Mouse (Mus musculus) hindbrain, embryonic 11.5 days (tissue): Measurements from ENCODE around the gene Tent2. TPM values are rescaled to one million over a fixed set of nuclear protein-coding genes. Genes with fewer than 3 reads are reported as not detected.

ENCODE experiments used
- ATAC-seq: fragments of 200-750 bp; cut with Nextera tagmentation; 2 replicates; pipeline ENCODE4 v1.8.0; 2017; ENCODE audit warnings: mild to moderate bottlenecking, moderate TSS enrichment, moderate library complexity; ENCODE audit not compliant: low FRiP score
- DNase-seq: peaks from one replicate; pipeline ENCODE4 v3.0.0-alpha.2; 2015; ENCODE audit warnings: low spot score
- H3K27ac ChIP-seq: fragments of 300-500 bp; sonication (generic); 2 replicates; pipeline ENCODE4 v1.5.1; 2014; ENCODE audit warnings: mild to moderate bottlenecking, low read depth, low read length
- H3K27me3 ChIP-seq: fragments of 300-500 bp; sonication (generic); 2 replicates; pipeline ENCODE4 v1.6.1; 2014; ENCODE audit warnings: mild to moderate bottlenecking, low read length, moderate library complexity, mixed read lengths; ENCODE audit not compliant: control insufficient read depth, insufficient read depth
- H3K36me3 ChIP-seq: fragments of 300-500 bp; sonication (generic); 2 replicates; pipeline ENCODE4 v1.6.1; 2014; ENCODE audit warnings: mild to moderate bottlenecking, low read length, moderate library complexity, mixed read lengths; ENCODE audit not compliant: control insufficient read depth, insufficient read depth
- H3K4me1 ChIP-seq: fragments of 300-500 bp; sonication (generic); replicated peaks from 2 replicates; pipeline ENCODE4 v1.6.1; 2014; ENCODE audit warnings: low read length, mixed read lengths; ENCODE audit not compliant: control insufficient read depth, insufficient read depth
- H3K4me2 ChIP-seq: fragments of 300-500 bp; sonication (generic); replicated peaks from 2 replicates; pipeline ENCODE4 v1.6.1; 2014; ENCODE audit warnings: mild to moderate bottlenecking, low read depth, low read length
- H3K4me3 ChIP-seq: fragments of 300-500 bp; sonication (generic); 2 replicates; pipeline ENCODE4 v1.5.1; 2014; ENCODE audit warnings: low read depth, low read length
- H3K9ac ChIP-seq: fragments of 300-500 bp; sonication (generic); 2 replicates; pipeline ENCODE4 v1.6.1; 2014; ENCODE audit warnings: low read depth, low read length
- H3K9me3 ChIP-seq: fragments of 300-500 bp; sonication (generic); 2 replicates; pipeline ENCODE4 v1.6.1; 2016; ENCODE audit warnings: low read length; ENCODE audit not compliant: control insufficient read depth
- WGBS: fragments of 180-500 bp; shearing (Covaris S2); extraction: QIAGEN DNeasy Blood & Tissue Kit; methylation state at CpG from one replicate; pipeline ENCODE4 v1.1.7; 2014; 5-methylcytosine and 5-hydroxymethylcytosine counted together
- polyA plus RNA-seq: library from polyadenylated mRNA; unstranded; fragments of >200 nt; fragmentation: Nextera tagmentation; extraction: Ambion mirVana; gene quantifications from 2 replicates; pipeline ENCODE4 v1.2.1, GENCODE M21; 2014

The Tent2 gene
- polyA plus RNA-seq, 1 experiment from 2014 or later, result 81.0 TPM

DNA sequence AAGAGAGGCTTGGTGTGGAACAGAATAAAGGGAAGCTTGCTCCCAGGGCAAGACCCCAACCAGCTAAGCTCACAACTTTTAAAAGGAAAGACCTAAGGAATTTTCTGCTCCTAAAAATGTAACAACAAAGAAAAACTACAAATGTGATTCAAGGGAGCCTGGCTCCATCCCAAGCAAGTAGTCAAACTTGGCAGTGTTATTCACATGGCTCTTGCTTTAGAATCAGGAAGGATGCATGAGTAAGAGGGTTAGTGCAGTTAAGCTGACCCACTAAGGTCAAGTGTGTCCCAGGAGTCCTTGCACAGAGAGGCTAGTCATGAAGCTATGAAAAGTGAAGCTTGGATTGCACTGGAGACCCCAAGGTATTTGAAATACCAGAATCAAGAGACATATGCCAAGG, 29.7 kb downstream of the Tent2 start:
- Histone ChIP-seq H3K4me3 (no peak overlapping the region), H3K9ac (no peak overlapping the region), H3K9me3 (no peaks in the 10 kb centered on the region), H3K36me3 (peaks cover 7% of the 10 kb centered on the region; the same call in 1 of the 2 replicates), H3K4me2 (no peak overlapping the region), H3K27me3 (no peaks in the 10 kb centered on the region), H3K27ac (no peak overlapping the region), H3K4me1 (no peaks in the 10 kb centered on the region)
- DNase-seq, result no peak
- ATAC-seq, result no peak

DNA sequence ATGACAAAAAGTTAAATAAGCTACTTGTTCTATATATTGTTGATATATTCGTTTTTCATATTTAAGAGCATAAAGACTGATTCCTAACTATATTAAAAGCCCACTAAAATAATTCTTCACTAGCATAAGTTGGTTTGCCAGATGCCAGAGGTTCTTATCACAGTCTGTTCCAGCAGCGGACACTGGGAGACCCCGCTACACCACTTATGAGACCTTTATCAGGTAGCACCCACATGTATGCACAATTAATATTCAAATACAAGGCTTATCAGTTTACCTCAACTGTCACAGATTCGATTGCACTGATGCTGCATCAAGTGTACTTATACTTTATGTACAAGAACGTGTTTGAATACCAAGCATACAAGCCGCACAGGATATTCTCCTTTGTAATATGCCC, 33.9 kb downstream of the Tent2 start:
- DNase-seq (no peak), ATAC-seq (no peak)
- no peaks in the 10 kb centered on the region for H3K27me3 ChIP-seq
- H3K9ac ChIP-seq, result no peak overlapping the region
- H3K9me3 ChIP-seq, result no peaks in the 10 kb centered on the region
- H3K4me1 ChIP-seq, result no peaks in the 10 kb centered on the region
- WGBS, result 94% methylated on average over 6 of the region's 6 CpGs
- H3K4me2 ChIP-seq, result no peak overlapping the region
- H3K4me3 ChIP-seq, result no peak overlapping the region
- no peak overlapping the region for H3K27ac ChIP-seq
- H3K36me3 ChIP-seq, result peaks cover 3% of the 10 kb centered on the region; the same call in 1 of the 2 replicates

DNA sequence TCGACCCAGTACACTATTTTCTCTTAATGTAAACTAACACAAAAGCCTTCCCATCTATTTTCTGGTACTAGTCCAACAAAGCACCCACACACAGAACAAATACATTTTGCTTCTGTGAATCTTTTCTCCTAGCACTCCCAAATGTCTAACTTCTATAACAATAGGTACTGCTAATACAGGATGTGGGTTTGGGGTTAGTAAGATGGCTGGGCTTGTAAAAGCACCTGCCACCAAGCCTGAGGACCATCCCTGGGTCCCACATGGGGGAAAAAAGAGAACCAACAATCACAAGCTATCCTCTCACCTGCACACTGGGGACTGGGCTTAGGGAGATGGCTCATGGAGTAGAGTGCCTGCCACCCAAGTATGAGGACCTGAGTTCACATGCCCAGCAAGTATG, 38.9 kb downstream of the Tent2 start:
- WGBS, result 97% methylated on average over 1 of the region's 1 CpGs
- H3K27me3 ChIP-seq, result no peaks in the 10 kb centered on the region
- no peak overlapping the region for H3K4me3 ChIP-seq
- no peak overlapping the region for H3K9ac ChIP-seq
- no peak overlapping the region for H3K4me2 ChIP-seq
- no peaks in the 10 kb centered on the region for H3K9me3 ChIP-seq
- no peak for DNase-seq
- H3K27ac ChIP-seq, result no peak overlapping the region
- ATAC-seq, result no peak
- no peaks in the 10 kb centered on the region for H3K36me3 ChIP-seq
- no peaks in the 10 kb centered on the region for H3K4me1 ChIP-seq

DNA sequence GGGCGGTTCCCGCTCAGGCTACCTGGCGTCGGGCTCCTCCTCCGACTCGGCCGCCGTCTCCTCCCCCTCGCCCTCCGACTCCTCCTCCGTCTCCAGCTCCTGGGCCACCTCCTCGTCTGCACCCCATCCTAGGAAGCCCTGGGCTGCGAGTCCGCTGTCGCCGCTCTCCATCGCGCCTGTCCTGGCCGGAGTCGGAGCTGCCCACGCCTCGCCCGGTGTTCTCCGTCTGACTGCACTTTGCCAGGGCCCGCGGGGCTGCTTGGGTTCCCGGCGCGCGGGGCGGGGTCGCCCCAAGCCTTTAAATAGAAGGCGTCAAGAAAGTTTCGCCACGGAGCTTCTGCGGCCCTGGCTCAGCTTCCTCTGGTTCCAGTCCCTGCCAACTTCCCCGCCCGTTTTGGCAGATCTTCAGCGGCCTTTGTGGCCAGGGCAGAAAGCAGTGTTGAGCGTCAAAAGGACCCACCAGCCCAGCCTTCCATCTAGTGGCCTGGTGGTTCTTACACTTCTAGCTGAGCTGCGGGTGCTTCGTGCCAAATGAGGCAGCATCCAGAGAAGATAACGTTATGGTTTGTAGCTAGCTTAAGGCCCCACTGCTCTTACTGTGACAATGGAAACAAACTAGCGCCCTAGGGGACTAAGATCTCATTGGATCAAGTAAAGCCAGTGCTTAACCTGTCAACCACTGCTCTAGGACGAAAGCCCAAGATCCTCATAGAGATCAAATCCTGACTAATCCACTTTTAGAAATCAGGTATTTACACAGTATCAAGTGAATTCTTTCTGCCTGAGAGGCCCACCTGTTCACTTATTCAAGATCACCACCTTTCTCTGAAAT, 47.6 kb downstream of the Tent2 start, which contains the start of gene Cmya5:
TSS of gene Cmya5 (minus strand) at position 389 of the 832 bp plus-strand sequence.
- H3K4me3 ChIP-seq, result peak within 1 kb of the TSS; percentile 38
- no peaks in the 10 kb centered on the region for H3K36me3 ChIP-seq
- H3K27me3 ChIP-seq, result no peaks in the 10 kb centered on the region
- DNase-seq (peak; percentile 58), ATAC-seq (peak; percentile 86)
- no peaks in the 10 kb centered on the region for H3K4me1 ChIP-seq
- H3K9ac ChIP-seq, result peak within 1 kb of the TSS; percentile 55
- H3K27ac ChIP-seq, result no peak within 1 kb of the TSS
- peak within 1 kb of the TSS; percentile 92 for H3K4me2 ChIP-seq
- WGBS, result 2% methylated on average over 41 of the region's 45 CpGs
- H3K9me3 ChIP-seq, result no peaks in the 10 kb centered on the region

DNA sequence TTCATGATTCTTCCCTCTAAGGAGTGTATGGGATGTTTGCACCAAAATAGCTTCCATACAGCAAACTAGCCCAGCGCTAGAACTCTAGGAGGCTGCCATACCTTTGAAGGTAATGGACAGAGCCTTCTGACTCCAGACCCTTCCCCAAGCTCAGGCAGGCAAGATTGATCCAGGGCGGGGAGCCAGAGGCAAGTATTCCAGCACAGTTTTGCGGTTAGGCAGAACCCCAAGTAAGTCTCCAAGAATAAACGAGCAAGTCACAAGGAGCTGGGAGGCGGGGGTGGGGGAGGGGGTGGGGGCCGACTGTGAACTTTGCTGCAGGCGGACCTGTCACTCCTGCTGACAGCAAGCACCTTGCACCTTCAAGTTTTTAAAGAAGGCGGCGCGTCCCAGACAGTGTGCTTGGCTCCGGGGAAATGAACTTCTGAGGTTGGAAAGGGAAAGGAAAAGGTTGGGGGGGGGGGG, 48.3 kb downstream of the Tent2 start:
- DNase-seq, result no peak
- no peak overlapping the region for H3K9ac ChIP-seq
- H3K27me3 ChIP-seq, result no peaks in the 10 kb centered on the region

DNA sequence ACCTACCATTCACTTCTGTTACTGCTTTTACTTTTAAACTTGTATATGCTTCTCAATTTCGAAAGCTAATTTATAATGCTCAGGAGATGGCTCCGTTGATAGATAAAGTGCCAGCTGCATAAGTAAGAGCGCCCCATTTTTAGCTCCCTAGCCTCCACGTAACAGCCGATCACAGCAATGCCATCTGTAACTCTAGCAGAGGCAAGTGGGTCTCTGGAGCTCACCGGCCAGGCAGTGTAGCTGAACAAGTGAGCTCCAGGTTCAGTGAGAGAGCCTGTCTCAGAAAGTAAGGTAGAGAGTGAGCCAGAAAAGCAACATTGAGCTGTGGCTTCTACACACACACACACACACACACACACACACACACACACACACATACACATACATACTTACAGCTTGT, 51.0 kb downstream of the Tent2 start:
- no peak overlapping the region for H3K27ac ChIP-seq
- 96% methylated on average over 6 of the region's 6 CpGs for WGBS
- H3K4me2 ChIP-seq, result no peak overlapping the region
- H3K4me3 ChIP-seq, result no peak overlapping the region
- no peak overlapping the region for H3K9ac ChIP-seq
- H3K27me3 ChIP-seq, result no peaks in the 10 kb centered on the region
- no peaks in the 10 kb centered on the region for H3K9me3 ChIP-seq
- H3K36me3 ChIP-seq, result no peaks in the 10 kb centered on the region
- H3K4me1 ChIP-seq, result no peaks in the 10 kb centered on the region
- DNase-seq, result no peak
- no peak for ATAC-seq

More for the DNA sequence above, 48.3 kb downstream of the Tent2 start:
- H3K4me2 ChIP-seq, result peak overlapping the region; percentile 92
- no peaks in the 10 kb centered on the region for H3K4me1 ChIP-seq
- H3K9me3 ChIP-seq, result no peaks in the 10 kb centered on the region
- 21% methylated on average over 10 of the region's 11 CpGs for WGBS
- no peaks in the 10 kb centered on the region for H3K36me3 ChIP-seq
- no peak overlapping the region for H3K27ac ChIP-seq
- peak overlapping the region; percentile 38 for H3K4me3 ChIP-seq
- ATAC-seq, result no peak; the same call in none of the 2 replicates

DNA sequence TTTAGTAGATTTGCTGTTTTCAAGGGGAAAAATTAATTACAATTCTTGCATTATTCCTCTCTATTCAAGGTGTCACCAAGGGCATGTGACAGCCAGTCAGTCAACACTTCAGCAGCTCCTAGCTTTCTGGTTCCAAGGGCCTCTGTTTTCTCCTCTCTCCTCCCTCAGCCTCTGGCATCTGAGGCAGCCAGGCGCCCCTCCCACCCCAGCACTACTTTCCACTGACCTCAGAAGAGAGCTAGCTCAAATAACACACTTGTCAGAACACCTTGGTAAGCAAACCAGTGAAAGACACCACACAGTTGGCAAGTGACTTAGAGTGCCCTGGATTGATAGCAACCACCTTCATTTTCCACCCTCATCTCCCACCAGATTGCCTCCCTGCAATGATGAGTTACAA, 54.1 kb downstream of the Tent2 start:
- no peak overlapping the region for H3K4me3 ChIP-seq
- no peaks in the 10 kb centered on the region for H3K9me3 ChIP-seq
- H3K4me1 ChIP-seq, result no peaks in the 10 kb centered on the region
- 63% methylated on average over 1 of the region's 1 CpGs for WGBS
- H3K9ac ChIP-seq, result no peak overlapping the region
- DNase-seq, result no peak
- H3K4me2 ChIP-seq, result no peak overlapping the region
- H3K27ac ChIP-seq, result no peak overlapping the region
- no peak for ATAC-seq
- H3K36me3 ChIP-seq, result no peaks in the 10 kb centered on the region
- no peaks in the 10 kb centered on the region for H3K27me3 ChIP-seq

DNA sequence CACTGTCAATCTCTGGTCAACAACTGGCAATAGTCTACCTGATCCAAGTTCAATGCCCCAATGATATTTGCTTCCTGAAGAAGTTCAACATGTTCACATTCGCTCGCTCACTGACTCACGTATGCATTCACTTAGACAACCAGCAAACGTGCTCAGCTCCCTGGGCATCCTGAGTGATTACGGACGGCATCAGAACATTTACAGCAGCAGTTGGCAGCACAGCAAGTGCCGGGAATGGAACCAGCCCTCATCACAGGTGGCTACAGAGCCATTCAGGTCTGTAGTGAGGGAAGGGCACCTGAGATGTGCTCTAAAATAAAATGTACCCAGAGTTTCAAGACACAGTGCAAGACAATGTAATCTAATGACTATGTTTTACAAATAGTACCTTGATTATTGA, 55.1 kb downstream of the Tent2 start:
- 90% methylated on average over 7 of the region's 7 CpGs for whole genome bisulfite sequencing
- ATAC-seq, result no peak

DNA sequence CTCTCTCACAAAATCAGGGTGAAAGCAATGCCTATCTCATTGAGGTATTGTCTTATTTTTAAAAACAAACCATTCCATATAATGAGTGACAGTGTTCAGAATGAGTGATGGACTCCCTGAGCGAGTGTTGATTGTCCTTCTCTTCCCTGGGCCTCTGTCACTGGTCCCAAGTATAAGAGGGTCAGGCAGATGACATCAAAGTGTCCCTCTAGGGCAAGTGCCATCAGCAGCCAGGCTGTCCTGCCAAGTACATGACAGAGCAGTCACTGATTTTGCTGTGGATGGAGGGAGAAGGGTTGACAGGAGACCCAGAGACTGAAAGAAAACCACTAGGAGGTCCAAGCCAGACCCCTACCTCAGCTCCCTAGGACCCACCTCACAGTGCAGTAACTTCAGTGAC, 55.9 kb downstream of the Tent2 start:
- WGBS, result 85% methylated on average over 1 of the region's 1 CpGs
- no peaks in the 10 kb centered on the region for H3K9me3 ChIP-seq
- no peak overlapping the region for H3K27ac ChIP-seq
- DNase-seq, result no peak
- no peak overlapping the region for H3K9ac ChIP-seq
- no peaks in the 10 kb centered on the region for H3K4me1 ChIP-seq
- no peak overlapping the region for H3K4me2 ChIP-seq
- H3K27me3 ChIP-seq, result no peaks in the 10 kb centered on the region
- no peaks in the 10 kb centered on the region for H3K36me3 ChIP-seq
- ATAC-seq, result no peak
- no peak overlapping the region for H3K4me3 ChIP-seq

More for the DNA sequence above, 55.1 kb downstream of the Tent2 start:
- no peak overlapping the region for H3K4me2 ChIP-seq
- no peaks in the 10 kb centered on the region for H3K9me3 ChIP-seq
- no peak overlapping the region for H3K4me3 ChIP-seq
- no peaks in the 10 kb centered on the region for H3K4me1 ChIP-seq
- H3K36me3 ChIP-seq, result no peaks in the 10 kb centered on the region
- H3K9ac ChIP-seq, result no peak overlapping the region
- DNase-seq, result no peak
- no peaks in the 10 kb centered on the region for H3K27me3 ChIP-seq
- no peak overlapping the region for H3K27ac ChIP-seq
